Mouse (Mus musculus) bone marrow macrophage, adult 2 months (primary cell): ENCODE data around the gene Bcl2.

ENCODE experiments used
- CTCF ChIP-seq: IDR thresholded peaks from 2 replicates; pipeline ENCODE4 v1.5.1; 2012; ENCODE audit warnings: low read depth, mild to moderate bottlenecking, low read length, moderate library complexity
- POLR2A ChIP-seq: IDR thresholded peaks from 2 replicates; pipeline ENCODE4 v1.6.1; 2012; ENCODE audit warnings: mild to moderate bottlenecking, low read depth, low read length, borderline replicate concordance

DNA sequence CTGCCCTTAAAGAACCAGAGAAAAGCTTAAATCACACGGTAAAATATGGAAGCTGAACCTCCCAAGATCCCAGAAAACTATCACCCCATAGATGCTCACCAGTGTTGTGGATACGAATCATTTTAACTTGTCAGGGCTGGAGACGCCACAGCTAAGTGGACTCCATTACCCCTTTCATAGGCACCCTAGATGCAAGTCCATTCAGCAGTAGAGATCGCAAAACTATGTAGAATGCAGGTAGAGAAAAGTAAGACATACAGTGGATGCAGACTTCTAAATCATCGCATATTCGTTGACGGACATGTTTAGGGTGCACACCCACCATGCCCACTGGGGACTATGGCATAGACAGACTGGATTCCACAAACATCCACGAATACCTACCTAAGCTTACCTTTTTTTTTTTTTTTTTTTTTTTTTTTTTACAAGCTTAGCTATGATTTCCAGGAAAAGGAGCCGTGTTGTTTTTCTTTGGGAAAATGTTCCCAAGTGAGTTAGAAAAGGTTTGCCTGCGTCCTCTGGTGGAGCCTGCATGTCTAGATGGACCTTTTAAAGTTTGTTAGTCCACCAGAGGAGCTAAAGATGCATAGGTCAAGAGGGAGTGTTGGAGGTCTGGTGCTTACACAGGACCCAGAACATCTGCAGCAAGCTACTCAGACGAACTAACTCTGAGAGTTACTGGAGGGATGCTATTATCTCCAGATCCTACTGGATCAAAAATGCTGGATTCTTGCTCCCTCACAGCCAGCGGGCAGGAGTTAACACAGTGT, 2.5 kb downstream of the Bcl2 start:
- no peak for TF ChIP-seq CTCF
- TF ChIP-seq POLR2A: no peak
